Mouse (Mus musculus): ENCODE results near the gene Sorcs2.

Gene Sorcs2

DNA sequence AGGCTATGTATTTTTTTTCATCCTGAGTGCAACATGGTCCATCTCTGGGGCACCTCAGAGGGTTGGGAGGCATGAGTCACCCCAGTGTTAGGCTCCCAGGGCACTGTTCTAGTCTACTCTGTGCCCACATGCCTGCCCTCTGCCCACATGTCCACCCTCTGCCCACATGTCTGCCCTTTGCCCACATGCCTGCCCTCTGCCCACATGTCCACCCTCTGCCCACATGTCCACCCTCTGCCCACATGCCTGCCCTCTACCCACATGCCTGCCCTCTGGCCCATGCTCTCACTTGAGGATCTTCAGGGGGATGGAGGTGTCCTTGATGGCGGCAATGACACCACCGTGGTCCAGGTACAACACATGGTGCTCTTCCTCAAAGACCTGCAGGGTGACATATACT lies 354.8 kb downstream of the Sorcs2 start:
- no peak for DNase-seq

- no peak for DNase-seq
Observed at GRCm38 (mm10) chr5:36041756-36042155, 356.2 kb downstream of the Sorcs2 start.

DNA sequence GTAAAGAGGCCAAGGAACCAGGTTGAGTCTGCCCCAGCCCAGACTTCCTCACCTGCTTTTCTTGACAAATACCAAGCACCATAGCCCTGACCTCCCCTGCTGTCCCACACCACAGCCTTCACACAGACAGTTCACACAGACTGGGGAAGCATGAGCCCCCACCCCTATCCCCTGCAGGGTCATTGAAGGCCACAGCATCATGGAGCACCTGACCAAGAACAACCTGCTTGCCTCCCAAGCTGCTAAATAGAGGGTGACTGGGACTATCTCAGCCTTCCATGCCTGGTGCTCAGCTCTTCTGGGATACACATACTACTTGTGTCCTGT lies 356.7 kb downstream of the Sorcs2 start:
- no peak for DNase-seq

DNA sequence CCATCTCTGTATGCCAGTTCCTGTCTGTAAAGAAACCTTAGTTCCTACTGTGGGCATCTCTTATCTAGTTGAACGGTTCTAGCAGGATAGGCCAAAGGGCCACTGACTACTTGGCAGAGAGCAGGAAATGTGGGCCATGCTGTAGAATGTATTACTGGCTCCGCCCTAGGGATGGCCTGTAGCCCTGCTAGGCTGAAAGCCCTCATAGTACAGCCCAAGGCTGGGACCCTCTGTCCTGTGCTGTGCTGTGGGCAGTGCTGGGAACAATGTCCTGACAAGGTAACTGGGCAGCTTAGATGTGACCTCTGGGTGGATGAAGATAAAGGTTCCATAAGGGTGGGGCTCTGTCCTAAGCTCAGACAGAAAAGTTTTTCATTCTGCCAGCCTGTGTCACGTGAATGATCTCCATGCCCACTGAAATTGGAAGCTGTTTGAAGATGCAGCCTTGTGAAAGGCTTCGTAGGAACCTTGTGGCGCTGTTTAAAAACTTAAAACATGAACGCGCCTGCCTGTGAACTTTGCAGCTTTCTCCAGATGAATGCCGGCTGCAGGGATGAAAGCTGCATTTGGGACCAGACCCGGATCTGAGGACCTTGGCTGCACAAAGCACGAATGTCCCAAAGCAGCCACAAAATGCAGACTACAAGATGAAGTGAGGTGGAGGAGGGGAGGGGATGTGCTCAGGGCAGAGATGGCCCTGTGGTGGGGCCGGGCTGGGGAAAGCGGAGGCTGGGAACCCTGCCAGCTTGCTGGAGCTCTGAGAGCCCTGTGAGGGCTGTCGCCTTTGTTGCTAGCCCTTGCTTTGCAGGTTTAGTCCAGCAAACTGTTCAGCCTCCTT lies 357.3 kb downstream of the Sorcs2 start:
- DNase-seq = no peak

DNA sequence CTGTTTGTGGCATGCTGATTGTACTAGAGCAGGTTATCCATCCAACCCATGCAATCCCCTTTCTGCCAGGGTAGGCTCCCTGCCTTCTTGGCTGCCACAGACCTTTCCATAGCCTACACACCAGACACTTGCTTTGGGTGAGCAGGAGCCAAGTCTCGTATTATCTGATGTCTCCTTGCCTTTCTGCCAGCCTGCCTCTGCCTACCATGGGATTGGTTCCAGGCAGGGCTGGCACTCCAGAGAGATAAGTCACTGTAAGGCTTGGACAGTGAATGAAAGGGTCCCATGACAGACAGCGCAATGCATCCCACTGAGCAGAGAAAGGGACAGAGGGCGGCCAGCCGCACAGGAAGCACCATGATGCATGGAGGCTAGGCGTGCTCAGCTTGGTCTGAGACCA lies 358.3 kb downstream of the Sorcs2 start:
- no peak for DNase-seq

DNA sequence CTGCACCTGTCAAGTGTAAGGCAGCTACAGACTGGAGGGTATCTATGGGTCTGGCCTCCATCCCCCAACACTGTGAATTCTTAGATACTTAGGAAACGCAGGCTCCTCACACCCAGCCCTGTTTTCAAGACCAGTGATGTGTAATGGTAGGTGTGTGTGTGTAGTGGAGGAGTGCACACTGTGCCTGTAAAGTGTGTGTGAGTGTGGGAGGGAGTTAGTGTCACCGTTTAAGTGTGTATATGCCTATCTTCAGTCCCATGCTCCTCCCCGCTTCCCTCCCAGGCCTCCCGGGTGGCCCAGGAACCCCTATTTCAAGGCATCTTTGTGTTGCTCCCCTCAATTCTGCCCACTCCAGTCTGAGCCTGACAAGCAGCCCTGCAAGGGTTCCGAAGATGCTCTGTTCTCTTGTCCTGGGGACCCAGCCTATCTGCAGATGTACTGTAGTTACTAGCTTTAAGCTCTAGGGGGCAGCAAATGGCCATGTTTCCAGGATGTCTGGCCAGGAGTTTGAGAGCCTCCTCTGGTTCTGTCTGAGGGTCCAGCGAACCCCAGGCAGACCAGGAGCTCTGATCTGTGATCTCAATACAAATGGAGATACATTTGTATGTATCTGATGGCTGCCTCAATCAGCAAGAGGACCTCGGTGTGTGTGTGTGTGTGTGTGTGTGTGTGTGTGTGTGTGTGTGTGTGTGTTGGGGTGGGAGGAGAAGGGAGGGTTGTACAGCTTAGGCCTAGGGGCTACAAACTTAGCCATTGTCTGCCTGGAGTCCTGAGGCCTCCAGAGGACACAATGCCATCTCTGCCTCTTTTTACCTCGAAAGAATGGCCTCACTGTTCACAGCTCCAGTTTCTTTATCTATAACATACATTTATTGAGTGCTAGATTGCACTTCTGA lies 364.2 kb downstream of the Sorcs2 start:
- DNase-seq = peak; percentile 50

- no peak for DNase-seq
Observed at GRCm38 (mm10) chr5:36025076-36025475, 372.9 kb downstream of the Sorcs2 start.

DNA sequence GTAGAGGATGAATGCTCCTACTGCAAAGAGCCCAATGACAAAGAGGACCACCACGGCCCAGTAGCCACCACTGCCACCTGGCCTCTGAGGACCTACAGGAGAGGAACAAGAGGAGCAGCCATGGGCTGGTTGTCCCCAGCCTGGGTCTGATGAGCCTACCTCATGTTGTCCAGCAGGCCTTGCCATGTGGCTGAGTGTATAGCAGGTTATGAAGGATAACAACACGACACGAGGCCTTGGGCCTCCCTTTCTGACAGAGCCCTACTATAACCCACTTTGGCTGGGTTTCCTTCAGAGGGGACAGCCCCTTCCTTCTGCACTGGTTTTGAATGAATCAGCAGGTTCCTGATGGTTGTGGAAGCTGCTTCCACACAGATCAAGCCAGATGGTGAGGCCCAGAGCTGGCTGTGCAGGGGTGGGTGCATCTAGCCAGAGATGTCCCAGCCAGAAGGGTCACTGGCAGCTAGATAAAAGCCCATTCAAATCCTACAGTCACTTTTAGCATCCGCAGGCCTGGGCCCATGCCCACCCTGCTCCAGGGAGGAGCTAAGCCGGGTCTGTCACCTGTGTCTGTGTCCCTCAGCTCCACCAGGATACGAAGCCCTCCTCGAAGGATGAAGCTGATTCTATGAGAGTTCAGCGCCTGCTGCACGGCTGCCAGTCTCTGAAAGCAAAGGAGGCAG lies 373.8 kb downstream of the Sorcs2 start:
- DNase-seq = no peak

DNA sequence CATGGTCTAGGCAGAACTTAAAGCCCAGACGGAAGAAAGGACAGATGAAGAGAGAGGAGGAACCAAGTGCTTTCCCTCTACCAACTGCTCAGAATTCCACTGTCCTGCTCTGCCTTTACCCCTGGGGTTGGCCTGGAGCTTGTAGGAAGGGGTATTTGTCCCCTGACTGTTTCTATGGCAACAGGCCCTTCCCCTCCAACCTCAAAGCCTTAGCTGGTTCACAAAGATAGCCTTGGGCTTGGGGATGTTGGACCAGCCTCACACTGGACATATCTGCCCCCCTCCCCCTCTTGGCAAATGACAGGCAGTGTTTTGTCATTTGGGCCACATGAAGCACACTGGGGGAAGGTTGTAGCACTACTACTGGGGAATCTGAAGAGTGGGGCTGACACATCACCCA lies 375.6 kb downstream of the Sorcs2 start:
- no peak for DNase-seq

DNA sequence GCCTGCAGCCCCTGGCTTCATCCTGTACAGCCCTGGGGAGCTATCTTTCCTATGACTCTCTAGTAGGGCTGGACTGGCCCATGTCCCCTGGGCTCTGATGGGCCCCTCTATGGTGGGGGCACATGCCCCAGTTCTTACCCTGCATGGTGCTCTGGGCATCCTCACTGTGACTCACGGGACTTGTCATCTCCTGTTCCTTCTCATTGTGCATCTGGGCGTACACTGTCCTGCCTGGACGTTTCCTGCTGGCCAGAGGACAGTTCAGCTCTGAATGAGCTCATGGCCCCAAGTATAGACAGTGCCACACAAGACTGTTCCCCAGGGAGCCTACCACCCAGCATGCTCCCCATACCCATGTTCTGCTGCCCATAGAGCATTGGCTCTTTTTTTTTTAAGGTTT lies 376.8 kb downstream of the Sorcs2 start:
- DNase-seq = no peak

DNA sequence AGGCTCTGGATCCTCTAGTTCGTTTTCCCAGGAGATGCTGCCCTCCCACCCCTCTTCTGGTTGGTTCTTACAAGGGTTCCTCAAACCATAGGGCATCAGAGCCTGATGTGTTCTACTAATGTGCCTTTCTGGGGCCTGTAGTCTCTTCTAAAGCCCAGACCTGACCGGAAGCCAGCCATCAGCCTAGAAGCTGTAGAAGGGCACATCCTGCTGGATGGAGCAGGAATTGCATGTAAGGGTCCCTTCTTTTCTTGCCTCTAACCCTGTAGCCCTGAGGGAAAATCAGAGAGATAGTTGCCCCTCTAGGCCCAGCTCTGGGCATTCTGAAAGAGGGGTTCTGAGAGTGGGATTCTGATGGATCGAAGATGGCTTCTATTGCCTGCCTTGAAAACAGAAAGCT lies 379.6 kb downstream of the Sorcs2 start:
- DNase-seq = no peak

GRCm38 (mm10) chr5:36009405-36009804 lies 388.5 kb downstream of the Sorcs2 start:
- DNase-seq = no peak

- no peak for DNase-seq
Observed at GRCm38 (mm10) chr5:36007649-36008048, 390.3 kb downstream of the Sorcs2 start.

DNA sequence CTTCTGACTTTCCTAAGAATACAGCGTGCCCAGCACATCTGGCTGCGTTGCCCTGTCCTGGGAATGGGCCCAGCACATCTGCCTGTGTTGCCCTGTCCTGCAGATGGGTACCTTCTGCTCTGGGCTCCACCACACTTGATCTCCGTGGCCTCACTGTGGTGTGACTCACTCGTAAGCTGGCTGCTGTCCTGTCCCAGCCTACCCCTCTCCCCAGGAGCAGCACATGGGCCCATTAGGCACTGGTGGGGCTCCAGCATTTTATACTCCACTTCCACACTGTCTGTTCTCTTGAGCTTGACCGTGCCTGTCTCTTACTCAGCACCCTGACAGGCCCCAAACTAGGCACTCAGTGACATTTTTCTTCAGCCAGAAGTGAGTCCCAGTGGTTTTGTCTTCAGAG lies 391.4 kb downstream of the Sorcs2 start:
- no peak for DNase-seq

DNA sequence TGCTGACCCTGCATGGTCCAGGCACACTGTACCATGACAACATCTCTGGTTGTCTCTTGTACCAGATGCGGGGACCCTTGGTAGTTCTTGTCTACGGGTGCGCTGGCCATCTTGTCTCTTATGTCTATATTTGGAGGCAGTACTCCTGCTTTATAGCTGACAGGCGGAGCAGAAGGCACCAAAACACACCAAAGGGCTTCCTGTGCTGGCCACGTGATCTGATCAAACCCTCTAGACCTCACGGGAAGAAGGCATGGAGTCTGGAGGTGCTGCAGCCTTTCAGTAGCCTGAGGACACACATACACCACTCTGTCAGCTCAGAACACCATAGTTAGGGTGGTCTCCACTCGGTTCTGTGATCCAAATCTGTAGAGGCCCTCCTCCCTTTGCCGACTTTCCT lies 391.8 kb downstream of the Sorcs2 start:
- no peak for DNase-seq

DNA sequence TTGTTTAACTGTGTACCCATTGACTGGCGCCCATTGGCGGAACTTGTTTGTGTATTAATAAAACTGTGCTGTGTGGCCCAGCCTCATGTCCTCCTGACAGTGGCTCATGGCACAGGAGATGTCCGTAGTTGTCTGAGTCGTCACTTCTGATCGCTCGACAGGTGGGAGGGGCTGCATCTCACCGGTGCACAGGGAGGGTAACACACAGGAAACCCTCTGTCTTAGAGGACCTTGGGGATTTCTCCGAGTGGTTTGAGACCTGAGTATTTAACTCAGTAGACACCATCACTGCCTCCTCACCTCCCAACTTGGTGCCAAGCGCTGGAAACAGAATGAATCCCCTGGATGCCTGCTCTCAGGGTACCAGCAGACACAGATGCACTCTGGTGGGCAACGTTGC lies 394.1 kb downstream of the Sorcs2 start:
- no peak for DNase-seq

DNA sequence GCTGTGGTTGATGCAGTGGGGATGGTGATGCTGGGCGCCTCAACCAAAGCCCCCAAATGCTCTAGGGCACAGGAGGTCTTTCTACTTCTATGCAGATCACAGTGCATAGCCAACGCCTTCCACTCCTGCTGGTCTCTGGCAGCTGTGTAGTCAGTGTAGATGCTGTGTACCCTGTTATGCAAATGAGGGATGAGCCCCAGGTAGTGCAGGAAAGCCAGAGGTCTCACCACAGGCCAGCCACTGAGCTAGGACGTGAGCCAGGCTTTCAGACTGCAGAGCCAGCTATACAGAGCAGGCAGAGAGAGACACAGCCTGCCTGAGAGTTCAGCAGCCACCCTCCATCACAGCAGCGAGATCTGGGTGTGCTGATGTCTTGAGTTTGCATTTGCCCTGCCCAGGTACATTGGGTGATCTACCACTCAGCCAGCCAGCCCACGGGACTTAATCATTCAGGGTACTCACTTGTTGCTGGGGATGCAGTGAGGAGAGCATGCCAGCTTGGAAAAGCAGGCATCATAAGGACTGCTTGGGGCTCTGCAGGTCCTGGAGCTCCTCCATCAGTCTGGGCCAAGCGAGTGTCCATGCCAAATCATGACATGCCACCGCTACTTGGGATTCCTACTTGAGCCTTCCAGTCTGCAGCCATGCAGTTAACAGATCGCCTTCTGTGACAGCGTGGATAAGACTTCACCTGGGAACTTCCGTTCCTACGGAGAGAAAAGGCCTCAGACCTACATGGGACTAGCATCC lies 407.8 kb downstream of the Sorcs2 start:
- no peak for DNase-seq

GRCm38 (mm10) chr5:35989506-35989905 lies 408.4 kb downstream of the Sorcs2 start:
- DNase-seq = no peak

GRCm38 (mm10) chr5:35988085-35988484 lies 409.9 kb downstream of the Sorcs2 start:
- no peak for DNase-seq

- DNase-seq = no peak
Observed at GRCm38 (mm10) chr5:35985611-35986010, 412.3 kb downstream of the Sorcs2 start.

- DNase-seq = peak; percentile 68
Observed at GRCm38 (mm10) chr5:35981976-35982375, 416.0 kb downstream of the Sorcs2 start.

- no peak for DNase-seq
Observed at GRCm38 (mm10) chr5:35981341-35981740, 416.6 kb downstream of the Sorcs2 start.

DNA sequence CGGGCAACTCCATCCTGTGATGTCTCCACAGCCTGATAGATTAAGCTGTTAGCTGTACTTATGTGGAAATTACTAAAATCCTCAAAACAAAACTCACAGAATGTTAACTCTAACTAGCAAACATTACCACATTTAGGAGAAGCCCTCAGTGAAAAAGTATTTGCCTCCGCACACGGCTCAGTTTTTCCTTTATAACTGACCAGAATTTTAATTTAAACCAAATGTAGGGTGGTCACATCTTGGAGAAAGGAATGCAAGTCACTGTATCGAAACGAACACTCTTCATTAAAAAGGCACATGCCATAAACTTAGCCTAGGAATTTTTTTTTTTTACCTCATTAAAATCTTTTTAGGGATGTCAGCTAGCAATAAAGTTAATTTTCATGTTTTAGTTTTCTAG lies 417.4 kb downstream of the Sorcs2 start:
- DNase-seq = no peak

All from kidney, adult 9 months (tissue).